Mouse (Mus musculus) stomach, postnatal 0 days (tissue): ENCODE data around the gene Nckipsd.

Experiments used
- CTCF ChIP-seq: IDR thresholded peaks from 2 replicates; pipeline ENCODE4 v1.5.1; 2016; ENCODE audit warnings: antibody characterized with exemption, low read depth, mild to moderate bottlenecking, moderate library complexity
- EP300 ChIP-seq: optimal IDR thresholded peaks from 2 replicates; pipeline ENCODE3; 2016; ENCODE audit warnings: antibody characterized with exemption

GRCm38 (mm10) chr9:108853635-108854240 is 45.6 kb downstream of the Nckipsd start:
- TF ChIP-seq CTCF (peak; percentile 79), EP300 (no peak)
